8 mouse cellular contexts compared by ENCODE assay signal in the genomic region with DNA sequence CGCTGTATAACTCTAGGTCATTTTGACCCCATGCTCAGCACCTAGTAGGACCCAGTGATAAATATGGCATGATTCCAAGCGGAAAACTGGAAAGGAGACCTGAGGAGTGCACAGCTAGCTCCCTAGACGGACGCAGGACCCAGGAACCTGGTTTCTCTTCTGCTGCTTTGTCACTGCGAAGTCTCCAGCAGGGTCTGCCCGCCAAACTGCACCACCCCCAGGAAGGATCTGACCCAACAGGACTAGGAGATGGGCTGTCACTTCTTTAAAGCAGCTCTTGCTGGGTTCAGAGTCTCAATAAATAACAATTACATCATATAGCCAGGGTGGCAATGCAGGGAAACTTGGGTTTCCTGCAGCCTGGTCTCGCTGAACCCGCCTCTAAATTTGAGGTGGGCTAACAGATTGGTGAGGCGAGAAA. TPM values are rescaled to one million over a fixed set of nuclear protein-coding genes. Genes with fewer than 3 reads are reported as not detected.
DNase-seq lines count a peak whose midpoint lies in the region; ATAC-seq and TF ChIP-seq lines count a peak whose summit lies in the region.

A gene (minus strand): TSS at position 157 of the 421 bp plus-strand sequence.

- TF ChIP-seq CTCF in ES-Bruce4 (IDR thresholded peaks at IDR 0.05; ENCODE audit: low read depth, low read length), result no peak

- ATAC-seq in erythroid progenitor cell, adult 5-6 weeks (replicated peaks; ENCODE audit: low FRiP score, poor library complexity, severe bottlenecking), result no peak
- no peak for ATAC-seq in heart, embryonic 13.5 days (ENCODE audit: extremely low read depth, insufficient number of reproducible peaks, low FRiP score, low TSS enrichment)
- 0 out of 2 replicates have a peak, but pooled peaks have one; percentile 1 for ATAC-seq in liver, embryonic 11.5 days (replicated peaks; ENCODE audit: low FRiP score)
- ATAC-seq in monocyte, adult 5-6 weeks (replicated peaks; ENCODE audit: insufficient number of reproducible peaks, low FRiP score, low TSS enrichment, poor library complexity, severe bottlenecking), result peak; percentile 49

- no peaks in the 10 kb centered on the region for H3K4me1 ChIP-seq in ES-Bruce4 (ENCODE audit: control insufficient read depth, insufficient read depth, low read length)
- peaks cover 32% of the 10 kb centered on the region for H3K4me1 ChIP-seq in heart, embryonic 13.5 days
- peaks cover 19% of the 10 kb centered on the region for H3K4me1 ChIP-seq in liver, embryonic 11.5 days (replicated peaks; ENCODE audit: control insufficient read depth, insufficient read depth, low read length)

- H3K36me3 ChIP-seq in ES-Bruce4 (ENCODE audit: control insufficient read depth, insufficient read depth, low read length, poor library complexity, severe bottlenecking), result no peaks in the 10 kb centered on the region
- H3K36me3 ChIP-seq in heart, embryonic 13.5 days, result no peaks in the 10 kb centered on the region
- no peaks in the 10 kb centered on the region for H3K36me3 ChIP-seq in liver, embryonic 11.5 days (ENCODE audit: control insufficient read depth, insufficient read depth, low read length)

- no peaks in the 10 kb centered on the region for H3K9me3 ChIP-seq in ES-Bruce4 (replicated peaks; ENCODE audit: control insufficient read depth, insufficient read depth, low read length, poor library complexity, severe bottlenecking)
- H3K9me3 ChIP-seq in heart, embryonic 13.5 days, result no peaks in the 10 kb centered on the region
- no peaks in the 10 kb centered on the region for H3K9me3 ChIP-seq in liver, embryonic 11.5 days (ENCODE audit: control insufficient read depth, low read length)

- H3K4me2 ChIP-seq in heart, embryonic 13.5 days, result peak within 1 kb of the TSS; percentile 69
- H3K4me2 ChIP-seq in liver, embryonic 11.5 days, result peak within 1 kb of the TSS; percentile 84

- H3K9ac ChIP-seq in ES-Bruce4 (ENCODE audit: low read depth, poor library complexity, severe bottlenecking), result peak within 1 kb of the TSS; percentile 96
- H3K9ac ChIP-seq in heart, embryonic 13.5 days, result peak within 1 kb of the TSS; percentile 99
- H3K9ac ChIP-seq in liver, embryonic 11.5 days (ENCODE audit: low read depth, low read length), result peak within 1 kb of the TSS; percentile 95

- H3K27me3 ChIP-seq in ES-Bruce4 (ENCODE audit: control insufficient read depth, insufficient read depth, low read length, poor library complexity, severe bottlenecking), result no peaks in the 10 kb centered on the region
- no peaks in the 10 kb centered on the region for H3K27me3 ChIP-seq in heart, embryonic 13.5 days (replicated peaks)
- H3K27me3 ChIP-seq in liver, embryonic 11.5 days (replicated peaks; ENCODE audit: control insufficient read depth, insufficient read depth, low read length), result no peaks in the 10 kb centered on the region

- no peak for TF ChIP-seq EP300 in ES-Bruce4 (IDR thresholded peaks at IDR 0.05; ENCODE audit: insufficient read depth, low read depth, low read length)

- H3K27ac ChIP-seq in ES-Bruce4 (ENCODE audit: insufficient read depth, low read length), result no peak within 1 kb of the TSS
- peak within 1 kb of the TSS; percentile 97 for H3K27ac ChIP-seq in heart, embryonic 13.5 days (replicated peaks)
- H3K27ac ChIP-seq in liver, embryonic 11.5 days (ENCODE audit: low read depth, low read length), result peak within 1 kb of the TSS; percentile 97

- DNase-seq in adrenal gland, postnatal 4 days (ENCODE audit: low spot score in 2 of 2), result peak; percentile 18 to 32
- peak; percentile 73 for DNase-seq in kidney, postnatal 10 days
- no peak for DNase-seq in liver, embryonic 11.5 days (ENCODE audit: low spot score)
- DNase-seq in thymus, postnatal 0 days (ENCODE audit: low spot score), result peak; percentile 64

- 0% methylated on average over 9 of the region's 9 CpGs for WGBS in heart, embryonic 13.5 days
- under 1% methylated on average over 9 of the region's 9 CpGs for WGBS in liver, embryonic 11.5 days

- no peak for TF ChIP-seq POLR2A in ES-Bruce4 (IDR thresholded peaks at IDR 0.05; ENCODE audit: insufficient read depth, low read length)

- H3K4me3 ChIP-seq in ES-Bruce4 (ENCODE audit: low read depth, low read length), result peak within 1 kb of the TSS; percentile 80
- peak within 1 kb of the TSS; percentile 91 for H3K4me3 ChIP-seq in heart, embryonic 13.5 days
- peak within 1 kb of the TSS; percentile 76 for H3K4me3 ChIP-seq in liver, embryonic 11.5 days (ENCODE audit: low read depth, low read length)

RNA-seq across cellular contexts. Expression of the gene that starts here (rescaled TPM):
- 15.3 TPM in 2 replicates for polyA plus RNA-seq in ES-Bruce4 (2011; ENCODE audit: insufficient read depth, insufficient read length, low read depth, missing spikeins)
- total RNA-seq in adrenal gland, postnatal 4 days (2021), result 10 to 100 TPM; 89.2 to 89.5 TPM
- total RNA-seq in erythroid progenitor cell, adult 5-6 weeks (2015; ENCODE audit: low replicate concordance), result 72.1 and 83.4 TPM in 2 replicates
- total RNA-seq in erythroid progenitor cell, adult 5-6 weeks (2017; ENCODE audit: low replicate concordance), result 62.9 and 99.2 TPM in 2 replicates
- polyA plus RNA-seq in heart, embryonic 13.5 days (2015; fragmentation: Nextera tagmentation; extraction: Ambion mirVana), result 20.9 and 23.3 TPM in 2 replicates
- 35.0 and 37.3 TPM in 2 replicates for polyA plus RNA-seq in liver, embryonic 11.5 days (2014; fragmentation: Nextera tagmentation; extraction: Ambion mirVana)
- 27.9 to 36.9 TPM (median 29.3 TPM) in 3 replicates for total RNA-seq in monocyte, adult 5-6 weeks (2017)
- polyA plus RNA-seq in thymus, postnatal 0 days (2015; fragmentation: Nextera tagmentation; extraction: Ambion mirVana), result 62.4 and 78.6 TPM in 2 replicates

Comparison
In these comparisons a context has a peak if more than half of its experiments do, and no peak if none do; other contexts are left out.
1. ATAC-seq: peak in liver, embryonic 11.5 days (single experiment) and monocyte, adult 5-6 weeks (single experiment); none in erythroid progenitor cell, adult 5-6 weeks (single experiment) and heart, embryonic 13.5 days (single experiment).
2. Peak in every context shown above with its lines, with median percentiles within 50 percentile points of each other: H3K4me3 ChIP-seq and H3K9ac ChIP-seq.